13 mouse cellular contexts compared by ENCODE assay signal in the genomic region with DNA sequence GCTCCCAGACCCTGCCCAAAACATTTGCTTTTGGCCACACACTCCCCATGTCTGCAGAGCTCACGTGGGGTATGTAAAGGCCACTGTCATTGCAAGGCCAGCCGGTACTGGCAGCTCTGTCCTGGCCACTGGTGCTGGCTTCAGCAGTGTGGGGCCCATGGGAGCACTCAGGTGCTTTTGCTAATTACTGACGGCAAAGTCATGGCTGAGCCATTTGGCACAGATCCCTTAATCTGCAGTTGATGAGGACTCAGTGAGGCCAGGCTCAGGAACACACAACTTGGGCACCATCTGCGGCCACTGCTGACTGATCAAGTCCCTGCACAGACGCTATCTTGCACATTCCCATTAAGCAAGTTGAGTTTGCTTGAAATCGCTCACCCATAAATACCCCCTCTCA. TPM values are rescaled to one million over a fixed set of nuclear protein-coding genes. Genes with fewer than 3 reads are reported as not detected.
DNase-seq lines count a peak whose midpoint lies in the region; ATAC-seq and TF ChIP-seq lines count a peak whose summit lies in the region.
"Had no signal": no experiment of that assay in that cellular context is flagged by ENCODE, and none has a peak within 500 bp of the region (broad histone marks: within the 10 kb centered on the region; RNA-seq: fewer than 3 reads in every experiment).

No protein-coding gene starts in this region.

- H3K9ac ChIP-seq in midbrain, embryonic 11.5 days (ENCODE audit: low read length): no peak overlapping the region
- H3K9ac ChIP-seq in hindbrain, postnatal 0 days (replicated peaks; ENCODE audit: low read length): no peak overlapping the region
- H3K9ac ChIP-seq: forebrain, postnatal 0 days; limb, embryonic 15.5 days; lung, embryonic 15.5 days had no signal

- H3K36me3 ChIP-seq in midbrain, embryonic 11.5 days (ENCODE audit: control insufficient read depth, insufficient read depth, low read length): peaks cover 17% of the 10 kb centered on the region
- H3K36me3 ChIP-seq in midbrain, embryonic 10.5 days: peaks cover 95% of the 10 kb centered on the region
- peaks cover 51% of the 10 kb centered on the region for H3K36me3 ChIP-seq in hindbrain, postnatal 0 days (ENCODE audit: insufficient read depth, low read length)

- TF ChIP-seq CTCF in cerebellum, adult 2 months (IDR thresholded peaks at IDR 0.05; ENCODE audit: borderline replicate concordance, insufficient read depth, low read depth, low read length): no peak
- no peak for TF ChIP-seq CTCF in hindbrain, postnatal 0 days (IDR thresholded peaks at IDR 0.05; ENCODE audit: low read depth)

- WGBS in cerebellum, adult 2 months: 29% methylated on average over 6 of the region's 6 CpGs
- 82% methylated on average over 6 of the region's 6 CpGs for WGBS in midbrain, embryonic 11.5 days
- 91% methylated on average over 6 of the region's 6 CpGs for WGBS in midbrain, embryonic 10.5 days
- WGBS in hindbrain, postnatal 0 days: 44% methylated on average over 6 of the region's 6 CpGs

- H3K4me1 ChIP-seq in cerebellum, adult 2 months (ENCODE audit: control insufficient read depth, insufficient read depth, low read length): peaks cover 67% of the 10 kb centered on the region
- 0 out of 2 replicates have a peak, but pooled peaks cover 3% of the 10 kb centered on the region for H3K4me1 ChIP-seq in midbrain, embryonic 11.5 days (ENCODE audit: control insufficient read depth, insufficient read depth, low read length)
- H3K4me1 ChIP-seq in midbrain, embryonic 10.5 days: peaks cover 27% of the 10 kb centered on the region
- H3K4me1 ChIP-seq in hindbrain, postnatal 0 days (ENCODE audit: insufficient read depth, low read length): peaks cover 18% of the 10 kb centered on the region
- H3K4me1 ChIP-seq: limb, embryonic 15.5 days; lung, embryonic 15.5 days had no signal

- no peak for TF ChIP-seq POLR2A in cerebellum, adult 2 months (IDR thresholded peaks at IDR 0.05; ENCODE audit: borderline replicate concordance, insufficient read depth, low read length)

- DNase-seq in cerebellum, adult 2 months: peak in 1 of 2 experiments; percentile 64
- DNase-seq in cerebellum, adult 8-10 months: no peak
- DNase-seq in midbrain, embryonic 11.5 days (ENCODE audit: low spot score, missing footprints): no peak
- DNase-seq in midbrain, embryonic 10.5 days (ENCODE audit: low spot score): no peak
- DNase-seq in hindbrain, postnatal 0 days (ENCODE audit: low spot score): peak; percentile 70
- peak; percentile 22 to 25 for DNase-seq in kidney, postnatal 36 days
- DNase-seq in urinary bladder, postnatal 14 days (ENCODE audit: low spot score): no peak
- no peak for DNase-seq in spleen, postnatal 36 days (ENCODE audit: low spot score in 2 of 2)
- DNase-seq: forebrain, postnatal 0 days; gastrocnemius, postnatal 25 days had no signal

- no peak overlapping the region for H3K4me3 ChIP-seq in cerebellum, adult 2 months (replicated peaks; ENCODE audit: insufficient read depth, low read depth, low read length)
- no peak overlapping the region for H3K4me3 ChIP-seq in midbrain, embryonic 11.5 days (ENCODE audit: low read depth, low read length)
- H3K4me3 ChIP-seq in midbrain, embryonic 10.5 days: no peak overlapping the region
- no peak overlapping the region for H3K4me3 ChIP-seq in hindbrain, postnatal 0 days (ENCODE audit: low read length)
- H3K4me3 ChIP-seq: limb, embryonic 15.5 days; lung, embryonic 15.5 days had no signal

- no peak overlapping the region for H3K4me2 ChIP-seq in midbrain, embryonic 11.5 days
- H3K4me2 ChIP-seq in hindbrain, postnatal 0 days (ENCODE audit: low read depth, low read length): no peak overlapping the region
- H3K4me2 ChIP-seq: heart, embryonic 11.5 days; limb, embryonic 15.5 days; lung, embryonic 15.5 days had no signal

- no peaks in the 10 kb centered on the region for H3K9me3 ChIP-seq in midbrain, embryonic 11.5 days (ENCODE audit: control insufficient read depth, low read length)
- no peaks in the 10 kb centered on the region for H3K9me3 ChIP-seq in midbrain, embryonic 10.5 days (replicated peaks)
- no peaks in the 10 kb centered on the region for H3K9me3 ChIP-seq in hindbrain, postnatal 0 days (ENCODE audit: low read length)
- H3K9me3 ChIP-seq: limb, embryonic 15.5 days; lung, embryonic 15.5 days had no signal

- H3K27ac ChIP-seq in cerebellum, adult 2 months (ENCODE audit: insufficient read depth, low read length): 0 out of 2 replicates have a peak overlapping the region, but pooled peaks have one; percentile 20
- no peak overlapping the region for H3K27ac ChIP-seq in midbrain, embryonic 11.5 days (ENCODE audit: low read depth, low read length)
- H3K27ac ChIP-seq in midbrain, embryonic 10.5 days (replicated peaks): no peak overlapping the region
- peak overlapping the region; percentile 26; the same call in 1 of the 2 replicates for H3K27ac ChIP-seq in hindbrain, postnatal 0 days
- H3K27ac ChIP-seq: limb, embryonic 15.5 days; lung, embryonic 15.5 days had no signal

- H3K27me3 ChIP-seq in cerebellum, adult 2 months (ENCODE audit: control insufficient read depth, insufficient read depth, low read length): no peaks in the 10 kb centered on the region
- no peaks in the 10 kb centered on the region for H3K27me3 ChIP-seq in midbrain, embryonic 11.5 days (ENCODE audit: control insufficient read depth, insufficient read depth, low read length)
- H3K27me3 ChIP-seq in midbrain, embryonic 10.5 days (ENCODE audit: low read depth, poor library complexity, severe bottlenecking): no peaks in the 10 kb centered on the region
- H3K27me3 ChIP-seq in hindbrain, postnatal 0 days (ENCODE audit: insufficient read depth, low read length): no peaks in the 10 kb centered on the region
- H3K27me3 ChIP-seq: limb, embryonic 15.5 days; lung, embryonic 15.5 days had no signal

- peak; percentile 28; the same call in 1 of the 2 replicates for ATAC-seq in midbrain, embryonic 11.5 days (ENCODE audit: low FRiP score)
- no peak for ATAC-seq in hindbrain, postnatal 0 days
- ATAC-seq: forebrain, postnatal 0 days had no signal

RNA-seq across cellular contexts. Expression of a gene that starts 59.0 kb away (rescaled TPM):
- 45.8 and 50.9 TPM in 2 replicates for polyA plus RNA-seq in cerebellum, adult 2 months (2012; rRNA removed)
- 33.3 and 39.6 TPM in 2 replicates for polyA plus RNA-seq in midbrain, embryonic 11.5 days (2014; fragmentation: Nextera tagmentation; extraction: Ambion mirVana)
- polyA plus RNA-seq in midbrain, embryonic 10.5 days (2016; fragmentation: Nextera tagmentation; extraction: Ambion mirVana): 45.2 and 56.1 TPM in 2 replicates
- 137 and 144 TPM in 2 replicates for total RNA-seq in hindbrain, postnatal 0 days (2014; rRNA removed)
- polyA plus RNA-seq in hindbrain, postnatal 0 days (2015; fragmentation: Nextera tagmentation; extraction: Ambion mirVana): 42.5 and 42.6 TPM in 2 replicates

Comparison
In these comparisons a context has a peak if more than half of its experiments do, and no peak if none do; other contexts are left out.
1. DNase-seq: peak in hindbrain, postnatal 0 days (single experiment) and kidney, postnatal 36 days (2 of 2); none in cerebellum, adult 8-10 months (single experiment), midbrain, embryonic 11.5 days (single experiment), midbrain, embryonic 10.5 days (single experiment), urinary bladder, postnatal 14 days (single experiment) and spleen, postnatal 36 days (0 of 2).
2. H3K27ac ChIP-seq: peak in cerebellum, adult 2 months (single experiment) and hindbrain, postnatal 0 days (single experiment); none in midbrain, embryonic 11.5 days (single experiment) and midbrain, embryonic 10.5 days (single experiment).